Mouse (Mus musculus) MEL-GATA-1-ER (cell line): Measurements from ENCODE around the gene Tmem253.

ENCODE experiments used
- DNase-seq: peaks from one replicate; pipeline ENCODE4 v3.0.0-alpha.2; 2012; ENCODE audit warnings: low read depth; ENCODE audit errors: extremely low read depth

Tmem253 gene

GRCm38 (mm10) chr14:52015445-52016100 lies at the start of gene Tmem253:
Gene Tmem253, plus strand, starts transcription at chr14:52015658.
- DNase-seq: no peak

- DNase-seq: no peak
These were observed 48.1 kb upstream of the Tmem253 start for GRCm38 (mm10) chr14:51967400-51967799.

- DNase-seq: no peak
These were observed 36.2 kb upstream of the Tmem253 start for GRCm38 (mm10) chr14:51979252-51979651.

- no peak for DNase-seq
These were observed 32.2 kb upstream of the Tmem253 start for GRCm38 (mm10) chr14:51983251-51983650.

GRCm38 (mm10) chr14:51983855-51984246 lies 31.6 kb upstream of the Tmem253 start:
- DNase-seq: peak; percentile 67

- no peak for DNase-seq
These were observed 30.9 kb upstream of the Tmem253 start, which contains the start of gene Arhgef40 for GRCm38 (mm10) chr14:51984247-51985231. Gene Arhgef40, plus strand, starts transcription at chr14:51984719.

- no peak for DNase-seq
These were observed 29.9 kb upstream of the Tmem253 start for GRCm38 (mm10) chr14:51985301-51986152.

GRCm38 (mm10) chr14:51986153-51986505 lies 29.3 kb upstream of the Tmem253 start:
- DNase-seq: peak; percentile 58

GRCm38 (mm10) chr14:51987177-51987576 lies 28.3 kb upstream of the Tmem253 start:
- DNase-seq: no peak

GRCm38 (mm10) chr14:51988731-51989130 lies 26.7 kb upstream of the Tmem253 start:
- no peak for DNase-seq

GRCm38 (mm10) chr14:51989461-51989970 lies 25.9 kb upstream of the Tmem253 start:
- DNase-seq: peak; percentile 60

GRCm38 (mm10) chr14:51994453-51994852 lies 21.0 kb upstream of the Tmem253 start:
- no peak for DNase-seq

- no peak for DNase-seq
These were observed 20.1 kb upstream of the Tmem253 start for GRCm38 (mm10) chr14:51995219-51995871.

GRCm38 (mm10) chr14:51996231-51996841 lies 19.1 kb upstream of the Tmem253 start:
- DNase-seq: no peak

GRCm38 (mm10) chr14:51996866-51997265 lies 18.6 kb upstream of the Tmem253 start:
- no peak for DNase-seq

GRCm38 (mm10) chr14:51997483-51997882 lies 18.0 kb upstream of the Tmem253 start:
- DNase-seq: no peak

- DNase-seq: no peak
These were observed 11.4 kb upstream of the Tmem253 start for GRCm38 (mm10) chr14:52003981-52004495.

GRCm38 (mm10) chr14:52005141-52005540 lies 10.3 kb upstream of the Tmem253 start:
- DNase-seq: no peak

GRCm38 (mm10) chr14:52005616-52006015 lies 9.8 kb upstream of the Tmem253 start:
- no peak for DNase-seq

- no peak for DNase-seq
These were observed 9.2 kb upstream of the Tmem253 start for GRCm38 (mm10) chr14:52006241-52006640.
